Mouse (Mus musculus) stomach, postnatal 0 days (tissue): ENCODE results near the gene Palm.

ENCODE experiments used
- CTCF ChIP-seq: IDR thresholded peaks from 2 replicates; pipeline ENCODE4 v1.5.1; 2016; ENCODE audit warnings: antibody characterized with exemption, low read depth, mild to moderate bottlenecking, moderate library complexity
- EP300 ChIP-seq: optimal IDR thresholded peaks from 2 replicates; pipeline ENCODE3; 2016; ENCODE audit warnings: antibody characterized with exemption

DNA sequence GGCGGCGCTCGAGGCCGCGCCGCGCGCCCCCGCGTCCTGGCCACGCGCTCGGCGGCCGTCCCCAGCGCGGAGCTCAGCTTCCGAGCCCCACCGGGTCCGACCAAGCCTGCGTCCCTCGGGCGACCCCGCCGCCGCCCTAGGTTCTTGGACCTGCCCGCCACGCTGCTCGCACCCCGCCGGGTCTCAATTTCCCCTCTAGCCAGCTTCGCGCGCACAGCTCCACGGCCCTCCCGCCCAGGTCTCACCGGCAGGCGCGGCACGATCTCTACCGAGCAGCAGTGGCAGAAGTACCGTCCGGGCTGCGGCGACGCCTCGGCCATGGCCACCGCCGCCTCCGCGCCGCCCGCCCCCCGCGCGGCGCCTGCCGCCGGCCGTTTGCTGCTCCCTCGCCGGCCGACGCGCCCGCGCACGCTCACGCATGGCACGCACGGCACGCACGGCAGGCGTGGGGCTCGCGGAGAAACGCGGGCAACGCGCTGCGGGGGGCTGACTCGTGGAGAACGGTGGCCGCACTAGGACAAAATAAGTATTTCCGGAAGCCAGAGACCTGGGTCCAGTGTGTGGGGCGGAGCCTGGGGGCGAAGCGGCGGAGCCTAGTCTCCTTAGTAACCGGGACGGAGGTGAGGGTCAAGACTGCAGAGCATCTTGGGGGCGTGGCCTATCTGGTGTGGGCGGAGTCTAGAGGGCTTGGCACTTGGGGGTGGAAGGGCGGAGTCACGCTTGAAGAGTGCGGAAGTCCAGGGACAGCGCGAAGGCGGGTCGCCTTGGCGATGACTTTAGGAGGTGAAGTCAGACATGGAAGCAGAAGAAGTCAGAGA lies 26.7 kb upstream of the Palm start, which contains the start of gene Rnf126:
- TF ChIP-seq CTCF, result no peak
- no peak for TF ChIP-seq EP300
